Mouse (Mus musculus) midbrain, embryonic 12.5 days (tissue): Measurements from ENCODE around the gene Elmo2. TPM values are rescaled to one million over a fixed set of nuclear protein-coding genes. Genes with fewer than 3 reads are reported as not detected.

Experiments used
- ATAC-seq: fragments of 200-750 bp; cut with Nextera tagmentation; 2 replicates; pipeline ENCODE4 v1.8.0; 2017; ENCODE audit warnings: low read depth, moderate TSS enrichment, moderate library complexity; ENCODE audit not compliant: low FRiP score
- H3K27ac ChIP-seq: fragments of 300-500 bp; sonication (generic); replicated peaks from 2 replicates; pipeline ENCODE4 v1.5.1; 2016; ENCODE audit warnings: mild to moderate bottlenecking
- H3K27me3 ChIP-seq: fragments of 300-500 bp; sonication (generic); 2 replicates; pipeline ENCODE4 v1.6.1; 2016; ENCODE audit warnings: mild to moderate bottlenecking
- H3K36me3 ChIP-seq: fragments of 300-500 bp; sonication (generic); 2 replicates; pipeline ENCODE4 v1.6.1; 2016
- H3K4me1 ChIP-seq: fragments of 300-500 bp; sonication (generic); 2 replicates; pipeline ENCODE4 v1.6.1; 2016
- H3K4me2 ChIP-seq: fragments of 300-500 bp; sonication (generic); replicated peaks from 2 replicates; pipeline ENCODE4 v1.6.1; 2016; ENCODE audit warnings: mild to moderate bottlenecking, moderate library complexity
- H3K4me3 ChIP-seq: fragments of 300-500 bp; sonication (generic); 2 replicates; pipeline ENCODE4 v1.5.1; 2016; ENCODE audit warnings: mild to moderate bottlenecking
- H3K9ac ChIP-seq: fragments of 300-500 bp; sonication (generic); replicated peaks from 2 replicates; pipeline ENCODE4 v1.6.1; 2016; ENCODE audit warnings: mild to moderate bottlenecking, moderate library complexity
- H3K9me3 ChIP-seq: fragments of 300-500 bp; sonication (generic); 2 replicates; pipeline ENCODE4 v1.6.1; 2016; ENCODE audit warnings: mild to moderate bottlenecking
- WGBS: fragments of 180-500 bp; shearing (Covaris S2); methylation state at CpG from one replicate; pipeline ENCODE4 v1.1.7; 2016; 5-methylcytosine and 5-hydroxymethylcytosine counted together
- polyA plus RNA-seq: library from polyadenylated mRNA; unstranded; fragments of >200 nt; fragmentation: Nextera tagmentation; extraction: Ambion mirVana; gene quantifications from 2 replicates; pipeline ENCODE4 v1.2.1, GENCODE M21; 2016

The Elmo2 gene
- polyA plus RNA-seq, 1 experiment from 2014 or later: 88.2 TPM

- Histone ChIP-seq H3K9ac (no peak overlapping the region), H3K36me3 (peaks cover 32% of the 10 kb centered on the region), H3K4me1 (no peaks in the 10 kb centered on the region), H3K27me3 (peaks cover 5% of the 10 kb centered on the region; the same call in 1 of the 2 replicates), H3K9me3 (peaks cover 30% of the 10 kb centered on the region), H3K4me2 (no peak overlapping the region), H3K27ac (no peak overlapping the region), H3K4me3 (no peak overlapping the region)
- WGBS: 89% methylated on average over 20 of the region's 20 CpGs
- ATAC-seq: no peak
Observed at GRCm38 (mm10) chr2:165351828-165352513, 25.7 kb upstream of the Elmo2 start.

GRCm38 (mm10) chr2:165349466-165349865 is 23.2 kb upstream of the Elmo2 start:
- ATAC-seq: 0 out of 2 replicates have a peak, but pooled peaks have one; percentile 41

GRCm38 (mm10) chr2:165346180-165346579 is 19.9 kb upstream of the Elmo2 start:
- Histone ChIP-seq H3K4me3 (no peak overlapping the region), H3K9ac (no peak overlapping the region), H3K9me3 (no peaks in the 10 kb centered on the region), H3K4me1 (no peaks in the 10 kb centered on the region), H3K4me2 (no peak overlapping the region), H3K36me3 (no peaks in the 10 kb centered on the region), H3K27me3 (peaks cover 6% of the 10 kb centered on the region), H3K27ac (no peak overlapping the region)
- ATAC-seq: no peak
- 93% methylated on average over 5 of the region's 5 CpGs for WGBS

More at GRCm38 (mm10) chr2:165349466-165349865, 23.2 kb upstream of the Elmo2 start:
- 31% methylated on average over 8 of the region's 8 CpGs for WGBS
- Histone ChIP-seq H3K4me1 (no peaks in the 10 kb centered on the region), H3K9me3 (peaks cover 30% of the 10 kb centered on the region), H3K9ac (no peak overlapping the region), H3K4me3 (no peak overlapping the region), H3K27me3 (peaks cover 5% of the 10 kb centered on the region), H3K27ac (no peak overlapping the region), H3K4me2 (no peak overlapping the region), H3K36me3 (peaks cover 31% of the 10 kb centered on the region)

GRCm38 (mm10) chr2:165337191-165337590 is 10.9 kb upstream of the Elmo2 start:
- Histone ChIP-seq H3K27ac (no peak overlapping the region), H3K4me1 (peaks cover 8% of the 10 kb centered on the region), H3K36me3 (no peaks in the 10 kb centered on the region), H3K4me3 (no peak overlapping the region), H3K9ac (no peak overlapping the region), H3K4me2 (no peak overlapping the region), H3K27me3 (peaks cover 57% of the 10 kb centered on the region), H3K9me3 (no peaks in the 10 kb centered on the region)
- ATAC-seq: no peak
- 7% methylated on average over 3 of the region's 3 CpGs for WGBS

- H3K9ac ChIP-seq: no peak overlapping the region
- no peaks in the 10 kb centered on the region for H3K36me3 ChIP-seq
- no peak overlapping the region for H3K4me3 ChIP-seq
- H3K9me3 ChIP-seq: no peaks in the 10 kb centered on the region
- no peak for ATAC-seq
- H3K4me2 ChIP-seq: 0 out of 2 replicates have a peak overlapping the region, but pooled peaks have one; percentile 15
- H3K27ac ChIP-seq: no peak overlapping the region
- H3K27me3 ChIP-seq: peaks cover 56% of the 10 kb centered on the region
- WGBS: 53% methylated on average over 14 of the region's 14 CpGs
- H3K4me1 ChIP-seq: peaks cover 9% of the 10 kb centered on the region
Observed at GRCm38 (mm10) chr2:165332610-165333210, 6.4 kb upstream of the Elmo2 start.

DNA sequence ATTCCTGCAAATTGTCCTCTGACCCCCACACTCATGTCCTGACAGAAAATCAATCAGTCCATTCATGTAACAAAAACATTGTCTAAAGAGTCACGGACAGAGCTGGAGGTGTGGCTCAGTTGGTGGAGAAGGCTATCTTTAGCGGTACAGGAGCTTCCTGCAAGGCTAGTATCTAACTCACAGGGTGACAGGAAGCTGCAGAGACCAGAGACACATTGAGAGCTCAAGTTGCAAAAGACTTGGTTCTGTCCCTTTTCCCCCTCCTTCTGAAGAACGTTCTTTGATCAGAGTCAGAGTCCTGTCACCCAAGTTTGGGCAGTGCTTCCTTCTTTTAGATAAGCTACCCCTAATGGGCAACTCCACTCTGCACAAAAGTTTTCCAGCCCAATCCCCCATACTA is 3.4 kb upstream of the Elmo2 start:
- no peaks in the 10 kb centered on the region for H3K9me3 ChIP-seq
- H3K36me3 ChIP-seq: no peaks in the 10 kb centered on the region
- H3K9ac ChIP-seq: no peak overlapping the region
- H3K4me1 ChIP-seq: peaks cover 30% of the 10 kb centered on the region
- no peak overlapping the region for H3K4me2 ChIP-seq
- H3K27me3 ChIP-seq: peaks cover 43% of the 10 kb centered on the region
- ATAC-seq: no peak
- no peak overlapping the region for H3K27ac ChIP-seq
- 58% methylated on average over 3 of the region's 3 CpGs for WGBS
- H3K4me3 ChIP-seq: no peak overlapping the region

DNA sequence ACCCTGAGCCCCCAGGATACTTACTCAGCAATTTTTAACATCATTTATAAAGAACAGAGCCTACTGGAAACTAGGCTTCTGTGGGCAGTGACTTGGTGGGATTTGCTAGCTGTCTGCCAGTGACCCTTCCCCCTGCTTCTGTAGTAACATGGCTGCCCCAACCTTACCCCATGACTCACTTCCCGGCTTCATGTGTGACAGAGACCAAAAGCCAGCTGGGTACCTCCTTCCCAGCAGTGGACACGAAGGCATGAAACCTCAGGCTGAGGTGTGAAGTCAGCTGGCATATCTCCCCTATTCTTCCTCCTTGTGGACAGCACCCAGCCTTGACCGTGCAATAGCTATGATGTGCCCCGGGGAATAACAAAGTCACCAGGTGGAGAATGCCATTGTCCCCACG is 2.5 kb upstream of the Elmo2 start:
- no peak for ATAC-seq
- H3K4me2 ChIP-seq: no peak overlapping the region
- H3K9me3 ChIP-seq: no peaks in the 10 kb centered on the region
- H3K4me3 ChIP-seq: no peak overlapping the region
- WGBS: 80% methylated on average over 5 of the region's 5 CpGs
- peaks cover 39% of the 10 kb centered on the region for H3K4me1 ChIP-seq
- no peaks in the 10 kb centered on the region for H3K36me3 ChIP-seq
- no peak overlapping the region for H3K27ac ChIP-seq
- no peak overlapping the region for H3K9ac ChIP-seq
- H3K27me3 ChIP-seq: peaks cover 37% of the 10 kb centered on the region

- WGBS: 54% methylated on average over 7 of the region's 7 CpGs
- peak overlapping the region; percentile 69 for H3K27ac ChIP-seq
- peak overlapping the region; percentile 69; the same call in 1 of the 2 replicates for H3K9ac ChIP-seq
- no peaks in the 10 kb centered on the region for H3K36me3 ChIP-seq
- peak overlapping the region; percentile 82 for H3K4me2 ChIP-seq
- H3K27me3 ChIP-seq: peaks cover 33% of the 10 kb centered on the region
- H3K9me3 ChIP-seq: no peaks in the 10 kb centered on the region
- H3K4me3 ChIP-seq: peak overlapping the region; percentile 84; the same call in 1 of the 2 replicates
- H3K4me1 ChIP-seq: peaks cover 41% of the 10 kb centered on the region
- no peak for ATAC-seq
Observed at GRCm38 (mm10) chr2:165327386-165327785, 1.1 kb upstream of the Elmo2 start.

DNA sequence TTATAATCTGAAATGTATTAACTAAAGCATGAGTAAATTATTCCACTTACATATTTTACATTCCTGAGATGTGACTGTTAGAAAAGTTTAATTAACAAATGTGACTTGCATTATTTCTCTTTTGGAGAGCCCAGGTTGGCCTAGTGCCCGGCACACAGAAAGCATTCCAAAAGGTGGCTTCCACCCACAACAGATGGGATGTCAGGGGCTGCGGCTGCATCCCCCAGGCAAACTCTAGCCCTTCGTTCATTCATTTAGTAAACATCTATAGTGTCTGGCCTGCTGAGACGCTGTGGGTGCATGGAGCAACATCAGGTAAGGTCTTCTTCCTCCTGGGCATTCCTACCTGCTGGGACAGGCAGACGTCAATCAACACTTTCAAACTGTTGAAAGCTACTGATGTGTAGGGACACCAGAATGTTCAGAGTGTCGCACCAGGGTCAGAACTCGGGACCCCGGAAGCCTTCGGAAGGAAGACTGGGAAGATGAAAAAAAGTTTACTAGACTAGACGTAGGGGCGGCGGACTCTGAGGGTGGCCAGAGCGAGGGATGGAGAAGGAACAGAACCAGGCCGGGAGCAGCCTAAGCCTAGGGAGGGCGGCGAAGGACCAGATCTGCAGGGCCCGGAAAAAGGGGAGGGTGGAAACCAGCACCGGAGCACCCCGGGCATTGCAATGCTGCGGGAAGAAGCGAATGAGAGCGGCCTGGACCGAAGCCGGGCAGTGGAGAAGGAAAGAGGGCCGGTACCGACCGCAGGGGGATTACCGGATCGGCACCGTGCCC is 567 bp downstream of the Elmo2 start:
- H3K4me3 ChIP-seq: peak overlapping the region; percentile 84
- peak overlapping the region; percentile 47; the same call in 1 of the 2 replicates for H3K27ac ChIP-seq
- H3K9me3 ChIP-seq: no peaks in the 10 kb centered on the region
- peak; percentile 39 for ATAC-seq
- peak overlapping the region; percentile 82 for H3K4me2 ChIP-seq
- H3K9ac ChIP-seq: peak overlapping the region; percentile 81
- no peaks in the 10 kb centered on the region for H3K36me3 ChIP-seq
- peaks cover 35% of the 10 kb centered on the region for H3K27me3 ChIP-seq
- WGBS: 1% methylated on average over 30 of the region's 30 CpGs
- peaks cover 56% of the 10 kb centered on the region for H3K4me1 ChIP-seq

DNA sequence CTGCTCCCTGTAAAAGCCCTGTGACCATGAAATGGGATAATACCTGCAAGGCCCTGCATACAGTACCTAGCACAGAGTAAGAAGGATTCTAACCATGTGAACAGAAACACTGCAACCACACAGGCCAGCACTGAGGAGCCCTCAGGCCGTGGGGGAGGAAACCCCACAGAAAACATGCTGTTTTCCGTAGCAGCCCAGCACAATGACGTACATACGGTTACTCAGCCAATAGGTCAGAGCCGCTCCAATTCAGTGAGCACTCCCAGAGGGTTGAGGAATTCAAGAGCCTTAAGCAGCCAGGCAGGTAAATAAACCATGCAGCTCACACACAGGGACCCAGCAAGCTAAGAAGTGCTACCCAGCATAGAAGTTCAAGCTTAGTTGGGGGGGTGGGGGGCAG is 2.4 kb downstream of the Elmo2 start:
- H3K4me3 ChIP-seq: no peak overlapping the region
- H3K4me1 ChIP-seq: peaks cover 67% of the 10 kb centered on the region

GRCm38 (mm10) chr2:165323484-165323883 is 2.8 kb downstream of the Elmo2 start:
- Histone ChIP-seq H3K9ac (0 out of 2 replicates have a peak overlapping the region, but pooled peaks have one; percentile 21), H3K36me3 (no peaks in the 10 kb centered on the region), H3K9me3 (no peaks in the 10 kb centered on the region), H3K27me3 (peaks cover 42% of the 10 kb centered on the region), H3K4me3 (no peak overlapping the region), H3K4me1 (peaks cover 71% of the 10 kb centered on the region), H3K4me2 (no peak overlapping the region), H3K27ac (no peak overlapping the region; the same call in 1 of the 2 replicates)
- 75% methylated on average over 5 of the region's 5 CpGs for WGBS
- ATAC-seq: no peak

More for the DNA sequence above, 2.4 kb downstream of the Elmo2 start:
- no peak for ATAC-seq
- no peak overlapping the region for H3K27ac ChIP-seq
- H3K9ac ChIP-seq: 0 out of 2 replicates have a peak overlapping the region, but pooled peaks have one; percentile 21
- H3K9me3 ChIP-seq: no peaks in the 10 kb centered on the region
- no peaks in the 10 kb centered on the region for H3K36me3 ChIP-seq
- H3K4me2 ChIP-seq: peak overlapping the region; percentile 82; the same call in 1 of the 2 replicates
- WGBS: 45% methylated on average over 5 of the region's 5 CpGs
- peaks cover 40% of the 10 kb centered on the region for H3K27me3 ChIP-seq
